Mouse (Mus musculus) liver, postnatal 0 days (tissue): Measurements from ENCODE around the gene Mosmo.

ENCODE experiments used
- CTCF ChIP-seq: sonication (generic); IDR thresholded peaks from 2 replicates; pipeline ENCODE4 v1.5.1; 2016; ENCODE audit warnings: antibody characterized with exemption, low read depth
- EP300 ChIP-seq: IDR thresholded peaks from 2 replicates; pipeline ENCODE4 v1.6.1; 2016; ENCODE audit warnings: antibody characterized with exemption, low read depth, mild to moderate bottlenecking

- TF ChIP-seq EP300 (no peak), CTCF (no peak)
These were observed 29.6 kb upstream of the Mosmo start for GRCm38 (mm10) chr7:120647849-120648248.
